Mouse (Mus musculus) cerebellum, adult 11 months (tissue): Measurements from ENCODE around the gene Pex16.

ENCODE experiments used
- DNase-seq: peaks from one replicate; pipeline ENCODE4 v3.0.0; 2022

The Pex16 gene

DNA sequence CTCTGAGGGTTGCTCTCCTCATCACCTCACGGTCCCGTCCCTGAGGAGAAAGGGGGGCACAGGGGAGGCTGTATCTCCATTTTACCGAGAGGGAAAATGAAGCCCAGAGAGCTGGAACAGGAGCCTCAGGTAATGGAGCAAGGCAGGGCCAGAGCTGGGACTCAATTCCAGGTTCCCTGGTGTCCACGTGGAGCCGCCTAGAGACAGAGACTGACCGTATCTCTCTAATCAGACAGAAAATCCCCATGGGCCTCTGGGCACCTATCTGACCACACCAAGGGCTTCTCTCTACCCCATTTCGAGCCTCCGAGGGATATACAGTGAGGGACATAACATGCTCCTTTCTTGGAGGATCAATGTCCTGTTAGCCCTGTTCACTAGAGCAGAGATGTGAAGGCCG lies 48.7 kb downstream of the Pex16 start:
- DNase-seq: no peak

DNA sequence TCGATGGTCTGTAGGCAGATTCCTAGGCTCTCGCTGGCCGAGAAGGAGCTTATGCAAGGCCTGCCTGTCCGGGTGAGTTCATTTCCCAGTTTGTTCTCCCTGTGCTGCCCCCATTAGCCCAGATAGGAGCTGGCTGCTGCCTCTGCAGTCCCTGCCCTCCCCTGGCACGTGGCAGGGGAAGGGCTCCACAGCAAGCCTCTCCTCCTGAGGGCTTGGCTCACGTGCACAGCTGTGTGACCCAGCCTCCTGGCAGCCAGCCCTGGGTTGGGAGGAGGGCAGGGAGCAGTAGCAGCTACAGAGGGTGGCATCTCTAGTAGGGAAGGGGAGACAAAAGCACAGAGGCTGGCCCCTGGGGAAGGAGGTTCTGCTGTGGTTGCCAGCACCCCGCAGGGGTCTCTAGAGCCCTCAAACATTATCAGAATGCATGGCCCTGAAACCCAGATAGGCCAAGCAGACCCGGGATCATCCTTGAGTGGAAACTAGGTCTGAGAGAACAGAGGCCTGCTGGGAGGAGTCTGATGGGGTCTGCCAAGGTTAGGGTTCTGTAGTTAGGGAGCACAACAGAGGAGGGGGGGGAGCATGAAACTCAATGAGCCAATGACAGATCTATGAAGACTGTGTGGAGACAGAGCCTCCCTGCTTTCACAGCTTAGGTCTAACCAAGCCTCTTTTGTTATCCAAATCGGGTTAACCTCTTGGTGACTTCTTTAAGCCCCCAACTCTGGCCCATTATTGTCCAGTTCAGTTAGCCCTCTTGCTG lies 49.4 kb downstream of the Pex16 start:
- peak; percentile 87 for DNase-seq

DNA sequence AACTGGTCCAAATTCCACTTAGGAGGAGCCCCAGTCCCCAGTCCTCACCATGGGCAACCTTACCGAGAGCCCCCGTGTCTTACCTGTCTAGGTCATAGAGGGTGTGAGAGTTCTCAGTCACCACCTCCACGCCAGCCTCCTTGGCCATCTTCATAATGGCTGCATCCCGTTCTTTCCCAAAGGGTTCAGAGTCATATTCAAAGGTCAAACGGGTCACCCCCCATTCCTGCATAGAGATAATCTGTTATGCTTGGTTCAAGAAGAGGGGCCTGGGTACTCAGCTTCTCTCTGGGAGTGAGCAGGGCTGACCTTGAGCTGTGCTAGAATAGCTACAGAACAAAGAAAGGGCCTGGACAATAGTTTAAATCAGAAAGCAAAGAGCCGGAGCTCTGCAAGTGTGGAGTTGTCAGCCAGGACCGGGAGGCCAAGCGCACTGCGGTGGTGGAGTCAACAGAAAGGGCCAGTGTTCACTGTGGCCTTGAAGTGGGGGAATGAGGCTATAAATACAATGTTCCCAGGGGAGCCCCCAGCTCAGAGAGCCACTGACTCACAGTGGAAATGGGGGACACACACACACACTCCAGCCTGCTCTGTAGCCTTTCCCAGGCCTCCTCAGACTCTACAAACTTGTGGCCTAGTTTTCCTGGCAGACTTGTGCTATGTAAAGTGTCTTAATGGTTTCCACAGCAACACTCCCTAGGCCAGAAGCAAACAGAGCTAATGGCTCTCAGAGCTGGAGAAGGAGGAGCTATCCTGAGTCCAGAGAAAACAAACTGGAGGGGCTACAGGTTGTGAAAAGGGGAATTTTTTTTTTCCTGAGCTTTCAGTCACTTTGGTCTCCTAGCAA lies 50.2 kb downstream of the Pex16 start:
- no peak for DNase-seq

DNA sequence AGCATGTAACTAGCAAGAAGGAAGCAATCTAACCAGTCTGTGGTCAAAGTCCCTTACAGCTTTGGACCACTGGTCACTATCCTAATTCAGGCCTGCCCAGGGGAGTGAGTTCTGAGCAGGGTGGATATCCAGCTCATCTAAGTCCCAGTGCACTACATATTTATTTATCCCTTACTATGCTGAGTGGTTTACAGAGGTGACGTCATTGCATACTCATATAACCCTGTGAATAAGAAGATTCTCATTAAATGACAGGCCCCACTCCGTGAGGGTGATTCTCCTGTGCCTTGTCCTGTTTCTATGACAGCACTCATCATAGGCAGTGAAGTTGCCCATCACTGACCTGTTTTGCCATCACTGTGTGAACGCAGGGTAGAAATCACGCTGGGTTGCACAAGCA lies 50.9 kb downstream of the Pex16 start:
- no peak for DNase-seq

DNA sequence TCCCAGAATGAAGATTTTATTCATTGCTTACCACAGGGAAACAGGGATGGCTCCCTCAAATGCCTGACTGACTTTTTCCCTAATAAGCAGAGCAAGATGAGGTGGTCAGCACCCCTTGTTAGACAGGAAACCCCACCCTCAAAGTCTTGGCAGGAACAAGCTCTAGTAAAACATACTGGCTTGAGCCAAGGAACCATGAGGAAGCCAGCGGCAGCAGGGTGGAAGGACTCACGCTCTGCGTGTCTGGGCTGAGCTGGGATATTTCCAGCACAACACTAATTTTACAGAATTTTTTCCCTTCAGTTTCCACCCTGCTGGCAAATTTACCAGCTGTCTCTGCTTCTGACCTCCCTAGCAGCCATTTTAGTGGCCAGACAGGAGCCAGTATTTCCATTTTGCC lies 52.0 kb downstream of the Pex16 start:
- no peak for DNase-seq

DNA sequence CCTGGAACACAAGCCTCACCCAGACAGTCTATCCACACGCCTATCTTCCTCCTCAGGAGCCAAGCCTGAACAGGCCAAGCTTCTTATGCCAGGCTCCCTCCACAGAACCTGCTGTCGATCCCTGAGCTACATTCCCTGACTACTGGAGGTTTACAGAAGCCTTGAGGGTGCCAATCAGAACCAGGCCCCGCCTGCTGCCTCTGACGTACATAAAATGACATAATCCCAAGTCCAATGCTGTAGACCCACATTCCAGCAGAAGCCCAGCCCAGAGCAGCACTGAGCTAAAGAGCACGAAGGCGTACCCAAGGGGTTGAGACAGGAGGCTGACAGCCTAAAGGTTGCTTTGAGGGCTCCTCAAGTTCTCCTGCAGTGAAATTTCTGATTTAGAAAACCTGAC lies 53.4 kb downstream of the Pex16 start:
- peak; percentile 87 for DNase-seq

DNA sequence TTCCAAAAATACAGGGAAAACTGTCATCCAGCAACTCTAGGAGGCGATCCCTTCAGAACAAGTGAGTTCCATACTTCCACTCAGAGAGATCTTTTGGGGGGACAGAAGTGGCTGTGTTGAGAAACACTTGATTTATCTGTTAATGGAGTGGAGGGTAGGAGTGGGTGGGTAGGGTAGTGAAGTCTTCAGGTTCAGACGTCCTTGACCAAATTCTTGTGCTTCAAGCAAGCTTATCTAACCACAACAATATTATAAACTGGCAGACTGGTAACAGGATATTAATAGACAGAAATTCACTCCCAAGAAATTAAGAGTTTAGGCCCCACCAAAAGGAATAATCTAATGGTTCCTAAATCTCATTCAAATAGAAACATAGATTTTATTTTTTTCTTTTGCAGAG lies 55.6 kb downstream of the Pex16 start:
- no peak for DNase-seq
